Mouse (Mus musculus) ovary, postnatal 14 days (tissue): ENCODE measurements around the gene 1700080E11Rik.
"Not testable (repeated sequence)": the region's sequence is repeated elsewhere in the genome, so short reads cannot be mapped to it uniquely, and the experiment has no call there.

Experiments used
- DNase-seq: peaks from one replicate; pipeline ENCODE4 v3.0.0; 2022; ENCODE audit warnings: low spot score

1700080E11Rik gene

DNA sequence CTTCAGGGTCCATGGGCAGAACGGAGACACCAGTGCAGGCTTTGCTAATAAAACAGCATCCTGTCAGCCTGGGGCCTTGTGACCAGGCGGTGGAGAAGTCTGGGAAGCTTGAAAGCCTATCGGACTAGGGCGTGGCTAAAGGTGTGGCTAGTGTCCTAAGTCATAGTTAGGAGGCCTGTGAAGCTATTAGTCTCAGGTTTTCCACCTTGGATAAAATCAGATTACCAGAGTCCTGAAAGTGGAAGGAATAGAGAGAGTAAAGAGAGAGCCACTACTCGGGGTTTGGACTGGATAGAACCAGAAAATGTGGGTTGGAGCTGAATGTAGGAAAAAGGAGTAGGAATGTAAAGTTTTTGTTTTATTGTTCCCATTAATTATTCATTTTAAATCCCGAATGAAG, at the start of gene 1700080E11Rik:
TSS of gene 1700080E11Rik (minus strand) at position 101 of the 400 bp plus-strand sequence.
- DNase-seq: no peak

DNA sequence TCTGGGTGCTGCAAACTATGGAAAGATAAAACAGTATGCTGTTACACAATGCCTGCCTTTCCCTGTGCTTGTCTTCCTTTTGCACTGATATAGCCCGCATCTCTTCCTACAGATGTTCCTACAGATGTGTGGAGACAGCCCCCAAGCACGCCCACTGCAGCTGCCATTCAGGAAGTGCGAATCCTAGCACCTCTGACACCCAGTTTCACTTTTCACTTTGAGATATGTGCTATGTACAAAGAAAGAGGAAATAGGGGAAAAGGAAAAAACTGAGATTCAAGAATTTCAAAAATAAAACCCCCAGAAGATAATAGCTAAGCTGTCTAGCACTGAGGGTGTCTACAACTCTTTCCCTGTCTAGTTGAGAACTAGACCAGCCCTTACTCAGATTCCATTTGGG, 41.8 kb upstream of the 1700080E11Rik start:
- no peak for DNase-seq

DNA sequence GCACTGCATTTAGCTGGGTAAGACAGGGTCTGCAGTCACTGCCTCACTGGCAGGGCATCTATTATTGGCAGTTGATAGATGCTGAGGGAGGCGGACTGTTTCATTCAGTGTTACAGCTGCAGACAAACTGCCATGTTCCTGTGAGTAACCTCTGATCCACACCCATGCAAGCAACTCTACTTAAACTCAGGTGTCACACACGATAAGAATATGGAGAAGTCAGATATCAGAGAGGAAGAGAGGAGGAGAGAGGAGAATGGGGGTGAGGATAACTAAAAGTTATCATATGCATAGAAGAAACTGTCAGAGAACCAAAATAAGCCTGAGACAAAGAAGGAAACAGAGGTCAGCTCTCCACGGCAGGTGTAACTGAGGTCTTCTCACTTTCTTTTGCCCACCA, 37.5 kb upstream of the 1700080E11Rik start:
- DNase-seq: no peak

DNA sequence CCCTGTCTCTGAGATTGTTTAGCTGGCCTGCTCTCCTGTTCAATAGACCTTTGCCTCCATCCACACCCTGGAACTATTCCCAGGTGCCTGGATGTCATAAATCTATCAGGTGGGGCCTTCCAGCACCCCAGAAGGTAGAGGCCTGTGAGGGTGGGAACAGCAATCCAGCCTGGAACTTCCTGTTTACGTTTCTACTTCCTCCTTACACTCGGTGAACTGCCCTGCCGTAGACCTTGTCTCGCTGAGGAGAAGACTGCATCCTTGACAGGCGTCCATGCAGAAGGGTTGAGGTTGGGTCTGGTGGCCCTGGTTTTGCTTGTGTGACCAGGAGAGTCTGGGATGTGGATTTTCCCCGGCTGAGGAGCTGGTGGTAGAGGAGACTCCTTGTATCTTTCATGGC, 5.7 kb downstream of the 1700080E11Rik start:
- DNase-seq: no peak

DNA sequence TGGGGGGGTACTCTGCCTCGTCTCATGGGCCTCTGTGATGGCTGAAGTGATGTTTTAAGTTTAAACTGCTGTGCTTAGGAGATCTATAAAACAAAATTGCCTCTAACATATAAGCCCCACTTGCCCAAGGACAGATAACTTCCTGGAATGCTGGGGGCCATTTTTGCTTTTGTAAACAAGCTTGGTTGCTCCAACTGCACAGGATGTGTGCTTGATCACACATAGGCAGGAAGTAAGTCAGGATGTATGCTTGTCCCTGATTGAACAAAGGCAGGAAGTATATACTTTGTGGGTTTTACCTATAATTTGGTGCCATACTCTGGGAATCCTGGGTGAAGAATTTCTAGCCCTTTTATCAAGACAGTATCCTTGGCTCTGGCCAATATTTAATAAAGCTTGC, 8.5 kb downstream of the 1700080E11Rik start:
- DNase-seq: no peak

DNA sequence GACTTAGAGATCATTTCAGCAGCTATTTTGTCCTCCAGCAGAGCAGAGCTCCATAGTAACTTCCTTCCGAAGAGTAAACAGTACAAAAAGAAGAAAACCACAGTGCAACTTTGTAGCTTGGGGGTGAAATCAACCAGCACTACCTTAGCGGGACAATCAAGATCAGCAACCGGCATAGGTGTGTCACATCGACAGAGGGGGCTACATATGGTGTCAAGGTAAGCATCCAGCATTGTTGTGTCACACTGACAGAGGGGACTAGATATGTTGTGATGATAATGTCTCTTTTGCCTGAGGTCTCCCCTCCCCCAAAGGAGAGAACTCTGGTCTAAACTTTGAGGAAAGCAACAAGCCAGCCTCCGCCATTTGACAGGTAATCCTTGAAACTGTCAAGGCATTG, 10.4 kb downstream of the 1700080E11Rik start:
- DNase-seq: no peak

DNA sequence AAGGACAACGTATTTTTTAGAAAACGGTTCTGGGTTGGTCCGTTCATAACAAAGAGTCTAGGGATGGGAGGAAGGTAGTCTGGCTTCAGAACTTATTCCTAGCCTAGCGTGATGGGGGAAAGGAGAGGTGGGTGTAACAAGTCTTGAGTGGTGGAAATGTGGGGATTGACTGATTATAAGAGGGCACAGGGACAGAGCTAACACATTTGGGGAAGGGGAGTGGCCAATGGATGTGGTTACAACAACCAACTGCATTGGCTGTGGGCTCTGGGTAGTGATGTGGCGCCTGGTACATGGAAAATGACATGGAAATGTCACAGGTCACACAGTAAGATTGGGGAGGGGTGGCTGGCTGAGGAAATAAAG, 12.9 kb downstream of the 1700080E11Rik start:
- DNase-seq: no peak

DNA sequence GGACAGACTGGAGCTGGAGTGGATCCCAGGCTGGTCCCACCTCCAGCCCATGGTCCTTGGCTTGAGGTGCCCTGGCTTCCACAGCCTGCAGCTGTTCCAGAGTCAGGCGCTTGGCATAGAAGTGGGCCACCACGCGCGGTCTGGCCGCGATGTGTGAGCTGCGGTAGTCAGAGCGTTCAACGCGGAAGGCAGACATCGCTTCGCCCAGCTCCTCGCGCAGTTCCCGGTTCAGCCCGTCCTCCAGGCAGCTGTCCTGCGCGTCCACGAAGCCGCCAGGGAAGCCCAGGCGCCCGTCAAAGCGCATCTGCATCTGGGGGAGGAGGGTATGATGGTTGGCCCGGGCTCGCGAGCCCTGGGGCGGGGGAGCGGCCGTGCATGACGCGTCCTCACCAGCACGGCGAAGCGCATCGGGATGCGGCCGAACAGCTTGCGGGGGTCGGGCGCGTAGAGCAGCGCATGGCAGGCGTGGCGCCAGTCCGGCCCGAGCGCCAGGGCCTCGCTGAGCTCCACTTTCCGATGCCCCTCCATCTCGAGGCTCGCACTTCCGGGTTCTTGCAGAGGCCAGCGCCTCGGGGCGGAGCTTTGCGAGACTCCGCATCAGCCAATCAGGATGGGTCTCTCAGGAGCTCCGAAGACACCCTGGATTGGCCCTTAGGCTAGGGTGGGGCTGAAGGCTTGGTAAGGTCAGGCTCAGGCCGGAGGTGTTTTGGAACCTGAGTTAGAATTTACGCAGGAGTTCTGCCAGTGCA, 13.5 kb downstream of the 1700080E11Rik start, which contains the start of gene Nudt16:
TSS of gene Nudt16 (minus strand) at position 572 of the 749 bp plus-strand sequence.
- DNase-seq: peak; percentile 81

DNA sequence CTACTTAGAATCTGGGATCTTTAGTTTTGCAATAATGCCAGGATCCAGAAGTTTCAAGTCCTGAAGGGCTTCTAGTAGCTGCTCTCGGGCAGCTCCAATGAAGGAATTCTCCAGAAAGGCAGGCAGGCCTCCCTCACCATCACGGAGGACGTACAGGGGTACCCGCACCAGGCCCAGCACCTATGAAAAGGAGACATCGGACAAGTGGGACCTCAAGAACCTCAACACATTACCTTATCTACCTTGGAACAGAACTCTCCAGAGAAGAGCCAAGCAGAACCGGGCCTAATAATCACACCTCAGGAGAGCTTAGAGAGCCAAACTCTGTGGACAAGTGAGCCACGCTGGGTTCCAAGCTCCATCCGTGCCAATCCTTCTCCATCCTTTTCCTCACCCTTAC, 14.6 kb downstream of the 1700080E11Rik start:
- no peak for DNase-seq

DNA sequence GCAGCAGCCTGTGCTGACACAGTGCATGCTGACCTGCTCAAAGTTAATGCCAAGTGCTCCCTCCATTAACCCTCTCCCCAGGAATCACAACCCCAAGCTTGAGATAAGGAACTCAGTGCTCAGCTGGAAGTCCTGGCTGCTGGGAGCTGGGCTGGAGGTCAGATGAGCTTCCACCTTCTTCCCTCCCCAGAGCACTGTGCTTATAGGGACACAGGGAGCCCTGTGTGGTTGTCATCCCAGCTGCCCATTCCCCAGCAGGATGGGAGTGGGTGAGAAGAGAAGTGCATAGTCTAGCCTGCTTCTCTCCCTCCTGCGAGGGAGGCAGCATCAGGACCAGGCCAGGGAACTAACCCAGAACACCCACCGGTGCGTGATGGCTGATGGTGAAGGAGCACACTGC, 19.7 kb downstream of the 1700080E11Rik start:
- DNase-seq: not testable (repeated sequence)

DNA sequence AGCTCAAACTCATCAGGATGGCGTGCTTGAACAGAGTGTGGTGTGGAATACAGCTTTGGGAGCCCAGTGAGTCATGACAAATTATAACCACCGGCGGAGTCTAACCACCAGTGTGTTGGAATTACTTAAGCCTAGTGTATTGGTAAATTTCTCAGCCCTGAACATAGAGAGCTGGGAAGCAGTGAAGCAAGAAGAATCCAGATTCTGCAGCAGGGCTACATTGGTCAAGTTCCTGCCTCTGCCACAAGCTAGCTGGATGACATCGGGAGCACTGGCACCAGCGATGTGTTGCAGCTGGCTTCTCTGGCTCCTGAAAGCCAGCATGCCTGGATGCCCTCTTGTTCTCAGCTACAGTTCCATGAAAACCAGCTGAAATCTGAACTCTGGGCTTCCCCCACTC, 41.0 kb downstream of the 1700080E11Rik start:
- DNase-seq: no peak

DNA sequence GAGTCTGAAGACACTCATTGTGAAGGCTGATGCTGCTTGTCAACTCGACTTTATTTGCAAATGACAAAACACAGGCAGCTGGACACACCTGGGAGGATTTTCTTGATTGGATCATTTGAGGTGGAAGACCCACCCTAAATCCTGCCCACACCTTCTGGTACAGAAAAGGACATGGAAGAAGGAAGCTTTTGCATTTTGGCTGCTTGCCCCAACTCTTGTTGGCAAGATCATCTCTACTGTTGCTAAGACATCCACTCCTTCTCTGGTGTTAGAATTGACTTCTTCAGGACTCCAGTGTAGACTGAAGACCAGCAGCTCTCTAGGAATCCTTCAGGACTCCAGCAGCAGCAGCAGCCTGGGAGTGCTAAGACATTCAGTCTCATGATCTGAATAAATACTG, 43.0 kb downstream of the 1700080E11Rik start:
- no peak for DNase-seq

DNA sequence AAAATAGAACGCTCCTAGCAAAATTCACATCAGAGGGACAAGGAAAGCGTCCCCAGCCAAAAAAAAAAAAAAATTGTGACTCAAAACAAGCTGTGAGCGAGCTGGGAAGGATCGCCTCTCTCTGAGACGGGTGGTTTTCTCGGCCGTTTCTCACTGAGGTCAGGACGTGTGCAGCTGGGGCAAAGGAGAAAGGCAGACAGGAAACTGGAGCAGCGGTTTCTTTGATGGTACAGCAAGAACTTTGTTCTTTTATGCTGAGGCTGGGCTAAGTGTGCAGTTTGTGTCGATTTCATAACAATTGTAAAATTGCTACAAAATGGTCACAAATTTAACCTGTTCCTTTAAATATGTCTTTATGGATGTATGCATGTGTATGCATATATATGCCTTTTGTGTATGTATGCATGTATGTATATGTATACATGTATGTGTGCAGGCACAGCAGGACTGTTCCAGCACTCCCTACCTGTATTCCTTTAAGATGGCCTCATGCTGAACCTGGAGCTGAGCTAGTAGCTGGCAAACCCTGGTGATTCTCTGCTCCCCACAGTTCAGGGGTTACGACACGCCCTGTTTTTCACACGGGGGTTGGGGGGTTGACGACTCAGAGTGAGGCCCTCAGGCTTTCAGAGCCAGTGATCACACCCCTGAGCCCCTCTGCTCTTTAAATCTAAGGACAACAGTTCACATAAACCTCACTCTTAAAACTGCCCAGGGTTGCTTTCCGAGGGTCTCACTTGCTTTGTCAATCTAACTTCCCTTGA, 43.9 kb downstream of the 1700080E11Rik start:
- DNase-seq: no peak
